Mouse (Mus musculus): ENCODE measurements around the gene Gm21954.

GRCm38 (mm10) chr3:55495866-55496265, 23.9 kb upstream of the Gm21954 start:
- no peak for TF ChIP-seq CTCF (IDR thresholded peaks at IDR 0.05; ENCODE audit: borderline replicate concordance, insufficient read depth, low read length)
- TF ChIP-seq POLR2A (IDR thresholded peaks at IDR 0.05; ENCODE audit: low read depth, low read length) = no peak
